Mouse (Mus musculus) limb, embryonic 10.5 days (tissue): ENCODE results near the gene Stat6. TPM values are rescaled to one million over a fixed set of nuclear protein-coding genes. Genes with fewer than 3 reads are reported as not detected.

ENCODE experiments used
- DNase-seq: peaks from one replicate; pipeline ENCODE4 v3.0.0-alpha.2; 2017; ENCODE audit warnings: low spot score
- H3K27ac ChIP-seq: fragments of 300-500 bp; sonication (generic); 2 replicates; pipeline ENCODE4 v1.5.1; 2016; ENCODE audit warnings: mild to moderate bottlenecking
- H3K27me3 ChIP-seq: fragments of 300-500 bp; sonication (generic); 2 replicates; pipeline ENCODE4 v1.6.1; 2016; ENCODE audit warnings: low read depth, mild to moderate bottlenecking; ENCODE audit not compliant: poor library complexity, severe bottlenecking
- H3K36me3 ChIP-seq: fragments of 300-500 bp; sonication (generic); 2 replicates; pipeline ENCODE4 v1.6.1; 2016; ENCODE audit warnings: mild to moderate bottlenecking, moderate library complexity
- H3K4me1 ChIP-seq: fragments of 300-500 bp; sonication (generic); 2 replicates; pipeline ENCODE4 v1.6.1; 2016
- H3K4me3 ChIP-seq: fragments of 300-500 bp; sonication (generic); 2 replicates; pipeline ENCODE4 v1.5.1; 2016; ENCODE audit warnings: mild to moderate bottlenecking, moderate library complexity
- H3K9me3 ChIP-seq: fragments of 300-500 bp; sonication (generic); replicated peaks from 2 replicates; pipeline ENCODE4 v1.6.1; 2016; ENCODE audit warnings: mild to moderate bottlenecking
- WGBS: fragments of 180-500 bp; shearing (Covaris S2); methylation state at CpG from one replicate; pipeline ENCODE4 v1.1.7; 2016; 5-methylcytosine and 5-hydroxymethylcytosine counted together
- polyA plus RNA-seq: library from polyadenylated mRNA; unstranded; fragments of >200 nt; fragmentation: Nextera tagmentation; extraction: Ambion mirVana; gene quantifications from 2 replicates; pipeline ENCODE4 v1.2.1, GENCODE M21; 2016

Stat6 gene
- polyA plus RNA-seq, 1 experiment from 2014 or later: 9.7 TPM

DNA sequence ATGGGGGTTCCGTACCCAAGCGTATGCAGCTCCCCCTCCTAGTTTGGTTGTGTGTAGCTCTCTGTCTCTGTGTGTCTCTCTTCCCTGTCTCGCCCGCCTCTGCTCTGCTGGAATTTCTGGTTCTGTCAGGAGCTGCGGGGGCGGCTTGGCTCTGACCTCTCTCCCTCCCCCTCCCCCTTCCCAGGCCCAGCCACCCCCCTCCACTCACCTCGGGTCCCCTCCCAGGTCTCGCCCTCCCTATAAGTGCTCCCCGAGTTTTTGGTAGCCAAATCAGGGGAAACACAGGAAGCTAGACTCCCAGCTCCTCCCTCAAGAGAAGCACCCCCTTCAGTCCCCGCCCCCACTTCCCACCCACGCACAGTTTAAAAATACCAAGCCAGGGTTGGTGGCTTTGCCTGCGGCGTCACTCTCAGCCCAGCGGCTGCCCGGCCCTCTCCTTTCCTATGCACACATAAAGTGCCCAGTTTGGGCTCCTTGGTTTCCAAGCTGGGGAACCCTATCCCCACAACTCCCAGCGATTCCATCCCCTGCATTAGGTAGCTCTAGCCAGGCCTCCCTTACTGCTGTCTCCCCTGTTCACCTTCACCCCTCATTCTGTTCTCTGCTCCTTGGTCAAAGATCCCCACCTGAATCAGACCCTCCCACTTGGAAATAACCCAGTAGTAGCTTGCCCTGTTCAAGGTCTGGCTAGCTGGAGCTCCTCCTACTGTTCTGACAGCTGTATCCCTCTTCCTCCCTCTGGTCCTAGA, 19.3 kb downstream of the Stat6 start:
- 4% methylated on average over 16 of the region's 16 CpGs for WGBS
- H3K36me3 ChIP-seq: peaks cover 59% of the 10 kb centered on the region

DNA sequence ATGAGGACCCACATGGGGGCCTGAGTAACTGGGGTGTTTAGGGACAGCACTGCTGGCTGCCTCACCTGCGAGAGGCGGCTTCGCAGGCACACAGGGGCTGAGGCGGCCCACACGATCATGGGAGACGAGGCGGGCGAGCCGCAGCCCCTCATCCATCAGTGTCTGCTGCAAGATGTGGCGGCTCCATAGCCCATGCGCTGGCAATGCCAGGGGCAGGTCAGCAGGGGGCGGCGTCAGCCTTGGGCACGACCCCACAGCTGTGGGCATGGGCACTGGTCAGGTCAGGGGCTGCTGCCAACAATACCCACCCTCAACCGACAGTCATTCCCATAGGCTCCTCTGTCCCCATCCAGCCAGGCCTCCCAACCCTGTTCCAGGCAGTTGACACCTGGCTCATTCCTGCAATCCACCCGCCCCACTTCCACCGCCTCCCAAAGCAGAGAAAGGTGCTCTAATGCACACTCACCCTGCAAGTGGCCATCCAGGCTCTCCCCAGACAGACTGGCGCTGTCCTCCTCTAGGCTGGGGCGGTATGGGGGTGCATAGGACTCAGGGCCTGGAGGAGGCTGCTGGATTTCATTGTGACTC, 20.0 kb downstream of the Stat6 start:
- WGBS: 13% methylated on average over 19 of the region's 19 CpGs
- H3K36me3 ChIP-seq: peaks cover 59% of the 10 kb centered on the region
- peaks cover 36% of the 10 kb centered on the region for H3K27me3 ChIP-seq
- peak; percentile 60 for DNase-seq
- peak overlapping the region; percentile 66 for H3K27ac ChIP-seq
- H3K9me3 ChIP-seq: no peaks in the 10 kb centered on the region
- H3K4me3 ChIP-seq: peak overlapping the region; percentile 84
- H3K4me1 ChIP-seq: peaks cover 88% of the 10 kb centered on the region

More for the DNA sequence above, 19.3 kb downstream of the Stat6 start:
- Histone ChIP-seq H3K27ac (peak overlapping the region; percentile 66), H3K9me3 (no peaks in the 10 kb centered on the region), H3K4me3 (peak overlapping the region; percentile 84), H3K4me1 (peaks cover 84% of the 10 kb centered on the region), H3K27me3 (peaks cover 36% of the 10 kb centered on the region)
- DNase-seq: peak; percentile 72

DNA sequence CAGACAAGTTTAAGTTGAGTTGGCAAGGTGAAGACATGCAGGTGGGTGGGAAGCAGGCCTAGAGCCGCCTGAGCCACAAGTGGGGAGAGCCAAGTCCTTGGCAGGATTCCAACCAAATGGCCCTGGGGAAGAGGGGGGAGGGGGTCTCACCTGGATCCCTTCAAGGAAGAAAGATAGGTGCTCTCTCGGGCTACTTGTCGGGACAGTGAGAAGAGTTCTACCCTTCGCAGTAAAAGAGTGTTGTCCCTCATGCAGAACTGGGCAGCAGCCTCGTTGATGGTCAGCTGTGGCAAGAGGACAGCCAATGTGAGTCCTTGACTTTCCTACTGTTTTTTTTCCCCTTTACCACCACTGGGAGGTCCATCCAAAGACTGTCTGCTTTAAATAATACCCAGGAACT, 20.8 kb downstream of the Stat6 start:
- 15% methylated on average over 5 of the region's 5 CpGs for WGBS
- peak overlapping the region; percentile 84 for H3K4me3 ChIP-seq

DNA sequence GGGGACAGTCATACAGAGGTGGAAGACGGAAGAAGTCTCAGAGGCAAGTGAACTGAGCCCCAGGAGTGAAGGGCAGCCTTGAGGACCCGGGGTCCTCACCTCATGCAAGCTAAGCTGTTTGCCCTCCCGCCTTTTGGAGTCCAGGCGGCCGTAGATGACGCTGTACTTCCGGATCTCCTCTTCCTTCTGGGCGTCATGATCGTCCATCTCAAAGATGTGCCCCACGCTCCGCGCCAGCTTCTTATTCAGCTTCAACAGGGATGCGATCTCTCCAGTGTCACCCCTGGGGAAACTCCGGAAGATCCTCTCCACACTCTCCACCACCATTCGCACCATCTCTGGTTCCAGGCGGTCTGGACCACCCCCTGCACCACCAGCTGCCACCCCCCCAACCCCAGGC, 21.4 kb downstream of the Stat6 start:
- no peaks in the 10 kb centered on the region for H3K9me3 ChIP-seq
- H3K36me3 ChIP-seq: peaks cover 58% of the 10 kb centered on the region
- 16% methylated on average over 16 of the region's 16 CpGs for WGBS
- H3K4me3 ChIP-seq: peak overlapping the region; percentile 84
- H3K4me1 ChIP-seq: peaks cover 90% of the 10 kb centered on the region
- 0 out of 2 replicates have a peak overlapping the region, but pooled peaks have one; percentile 25 for H3K27ac ChIP-seq
- peaks cover 36% of the 10 kb centered on the region for H3K27me3 ChIP-seq
- DNase-seq: no peak

More for the DNA sequence above, 20.8 kb downstream of the Stat6 start:
- Histone ChIP-seq H3K27me3 (peaks cover 36% of the 10 kb centered on the region), H3K9me3 (no peaks in the 10 kb centered on the region), H3K36me3 (peaks cover 59% of the 10 kb centered on the region), H3K27ac (0 out of 2 replicates have a peak overlapping the region, but pooled peaks have one; percentile 25), H3K4me1 (peaks cover 89% of the 10 kb centered on the region)
- DNase-seq: no peak

DNA sequence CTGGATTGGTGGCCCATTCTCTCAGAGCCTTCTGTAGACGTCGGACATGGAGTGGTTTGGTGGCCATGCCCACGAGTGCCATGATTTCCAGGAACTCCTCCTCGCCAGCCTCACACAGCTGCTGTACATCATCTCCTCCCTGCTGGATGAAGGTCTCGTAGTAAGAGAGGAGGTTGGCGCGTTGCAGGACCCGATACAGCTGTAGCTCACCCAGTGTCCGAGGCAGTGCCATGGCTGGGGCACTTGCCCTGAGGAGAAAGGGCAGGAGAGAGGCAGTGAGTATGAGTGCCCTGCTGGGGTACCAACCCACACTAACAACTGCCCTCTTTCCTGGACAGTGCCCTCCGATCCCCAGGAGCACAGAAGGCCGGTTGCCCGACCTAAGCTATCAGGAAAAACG, 22.1 kb downstream of the Stat6 start:
- no peaks in the 10 kb centered on the region for H3K9me3 ChIP-seq
- H3K36me3 ChIP-seq: peaks cover 51% of the 10 kb centered on the region
- H3K4me1 ChIP-seq: peaks cover 90% of the 10 kb centered on the region
- peak overlapping the region; percentile 84 for H3K4me3 ChIP-seq
- peaks cover 36% of the 10 kb centered on the region for H3K27me3 ChIP-seq
- WGBS: 24% methylated on average over 13 of the region's 13 CpGs
- H3K27ac ChIP-seq: peak overlapping the region; percentile 97; the same call in 1 of the 2 replicates
- DNase-seq: no peak

DNA sequence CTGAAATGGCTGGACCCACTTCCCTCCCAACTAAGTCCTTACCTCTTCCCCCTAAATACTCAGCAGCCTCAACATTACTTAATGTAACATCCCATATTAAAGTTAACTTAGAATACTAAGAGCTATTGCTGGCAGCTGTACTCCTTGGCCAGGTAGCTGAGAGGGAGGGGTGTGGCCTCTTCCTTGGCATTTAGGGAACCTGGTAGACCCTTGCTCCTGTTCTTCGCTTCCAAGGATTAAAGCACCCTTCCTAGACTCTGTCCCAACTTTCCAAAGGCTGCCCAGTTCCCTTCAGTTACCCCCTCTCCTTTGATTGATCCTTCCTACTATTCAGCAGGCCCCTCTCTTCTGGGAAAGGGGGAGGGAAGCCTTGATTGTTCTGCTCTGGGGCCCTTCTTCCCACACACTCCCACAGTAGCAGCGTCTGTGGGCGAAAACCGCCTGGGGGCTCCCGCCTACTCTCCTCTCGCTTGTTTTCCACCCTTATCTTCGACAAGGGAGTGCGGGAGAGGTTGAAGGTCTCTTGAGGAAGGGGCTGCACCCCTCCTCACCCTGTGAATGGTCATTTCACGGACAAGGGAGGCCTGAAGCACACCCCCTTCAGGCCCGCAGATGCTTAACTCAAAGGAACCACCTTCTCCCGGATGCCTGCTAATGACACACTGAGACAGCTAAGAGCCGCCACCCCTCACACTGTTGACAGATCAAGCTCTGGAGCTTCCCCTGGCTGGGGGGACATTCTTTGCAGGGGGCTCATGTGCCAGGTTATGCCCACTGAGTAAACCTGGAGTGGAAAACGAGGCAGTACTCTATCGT, 22.8 kb downstream of the Stat6 start:
- Histone ChIP-seq H3K27me3 (peaks cover 36% of the 10 kb centered on the region), H3K9me3 (no peaks in the 10 kb centered on the region), H3K27ac (peak overlapping the region; percentile 97), H3K4me3 (peak overlapping the region; percentile 84), H3K36me3 (peaks cover 44% of the 10 kb centered on the region), H3K4me1 (peaks cover 92% of the 10 kb centered on the region)
- WGBS: 3% methylated on average over 14 of the region's 14 CpGs
- DNase-seq: peak; percentile 65

GRCm38 (mm10) chr10:127666501-127667268, 23.9 kb downstream of the Stat6 start, which contains the start of gene Nemp1:
Gene Nemp1 (plus strand): TSS chr10:127666901.
- WGBS: 1% methylated on average over 69 of the region's 73 CpGs
- H3K4me3 ChIP-seq: peak within 1 kb of the TSS; percentile 84
- peaks cover 33% of the 10 kb centered on the region for H3K36me3 ChIP-seq
- H3K9me3 ChIP-seq: no peaks in the 10 kb centered on the region
- peak; percentile 87 for DNase-seq
- peak within 1 kb of the TSS; percentile 97 for H3K27ac ChIP-seq
- H3K27me3 ChIP-seq: peaks cover 36% of the 10 kb centered on the region
- peaks cover 85% of the 10 kb centered on the region for H3K4me1 ChIP-seq

DNA sequence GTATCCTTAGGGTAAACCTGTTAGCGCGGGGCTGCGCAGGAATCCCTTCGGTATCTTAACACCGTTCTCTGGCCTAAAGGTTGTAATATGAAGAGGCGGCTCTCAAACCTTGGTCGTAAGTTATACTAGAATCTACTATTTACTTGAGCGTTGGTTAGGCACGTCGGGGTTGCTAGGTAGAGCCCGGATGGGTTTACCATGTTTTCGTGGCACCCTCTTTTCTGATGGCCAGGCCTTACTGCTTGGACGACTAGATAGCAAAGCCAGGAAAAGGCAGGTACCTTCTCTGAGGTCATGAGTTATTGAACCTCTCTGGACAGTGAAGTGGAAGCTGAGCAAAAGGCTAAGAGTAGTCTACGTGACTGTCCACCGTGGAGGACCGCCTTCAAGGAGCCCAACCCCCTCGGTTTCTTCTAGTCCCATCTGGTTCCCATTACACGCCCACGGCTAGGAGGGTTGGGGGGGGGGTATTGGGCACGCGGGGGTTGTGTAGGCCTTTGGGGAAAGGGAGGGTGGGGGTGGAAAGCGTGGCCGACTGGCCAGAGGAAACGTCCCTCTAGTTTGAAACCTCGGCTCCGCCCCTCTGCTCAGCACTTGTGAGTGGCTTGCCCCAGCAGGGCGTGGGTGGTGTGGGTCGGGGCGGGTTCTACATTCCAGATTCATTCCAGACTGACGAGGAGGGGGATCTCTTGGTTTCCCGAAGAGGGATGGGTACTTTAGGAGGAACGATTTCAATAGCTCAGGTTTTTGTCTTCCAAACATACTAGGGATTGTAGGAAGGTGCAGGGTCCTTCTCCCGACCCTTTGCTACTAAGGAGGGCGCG, 24.7 kb downstream of the Stat6 start:
- Histone ChIP-seq H3K27me3 (peaks cover 33% of the 10 kb centered on the region), H3K27ac (peak overlapping the region; percentile 97), H3K4me1 (peaks cover 77% of the 10 kb centered on the region), H3K9me3 (no peaks in the 10 kb centered on the region), H3K4me3 (peak overlapping the region; percentile 84), H3K36me3 (peaks cover 26% of the 10 kb centered on the region)
- WGBS: under 1% methylated on average over 35 of the region's 35 CpGs
- DNase-seq: peak; percentile 89

GRCm38 (mm10) chr10:127668093-127669050, 25.6 kb downstream of the Stat6 start, which contains the start of gene Nab2:
Gene Nab2 (minus strand): TSS chr10:127668568.
- peaks cover 69% of the 10 kb centered on the region for H3K4me1 ChIP-seq
- 2% methylated on average over 40 of the region's 40 CpGs for WGBS
- H3K9me3 ChIP-seq: no peaks in the 10 kb centered on the region
- DNase-seq: peak; percentile 87
- H3K4me3 ChIP-seq: peak within 1 kb of the TSS; percentile 84
- peaks cover 24% of the 10 kb centered on the region for H3K27me3 ChIP-seq
- H3K36me3 ChIP-seq: peaks cover 17% of the 10 kb centered on the region
- H3K27ac ChIP-seq: peak within 1 kb of the TSS; percentile 97

DNA sequence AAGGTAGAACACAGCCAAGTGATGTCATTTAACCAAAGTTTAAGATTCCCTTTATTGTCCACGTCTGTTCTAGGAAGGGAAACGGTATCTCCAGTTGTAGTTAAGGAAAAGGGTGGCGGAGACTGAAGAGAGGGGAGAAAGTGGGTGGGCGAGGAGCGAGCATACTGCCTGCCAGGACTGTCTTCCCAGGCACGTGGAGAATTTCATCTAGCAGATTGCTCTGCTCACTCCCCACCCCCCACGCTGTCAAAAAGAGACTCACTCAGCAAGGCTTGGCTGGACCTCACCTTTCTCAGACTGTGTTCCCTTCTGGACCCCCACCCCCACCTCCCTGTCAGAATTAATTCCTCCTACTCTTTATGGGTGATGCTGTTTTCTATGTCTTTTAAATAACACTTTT, 26.4 kb downstream of the Stat6 start:
- H3K36me3 ChIP-seq: peaks cover 9% of the 10 kb centered on the region
- 22% methylated on average over 7 of the region's 7 CpGs for WGBS
- peak; percentile 34 for DNase-seq
- H3K4me1 ChIP-seq: peaks cover 61% of the 10 kb centered on the region
- H3K27ac ChIP-seq: peak overlapping the region; percentile 97
- no peaks in the 10 kb centered on the region for H3K9me3 ChIP-seq
- peaks cover 16% of the 10 kb centered on the region for H3K27me3 ChIP-seq
- H3K4me3 ChIP-seq: peak overlapping the region; percentile 84
